Mouse (Mus musculus) CH12.LX (cell line): ENCODE data around the gene Atp1a3. TPM values are rescaled to one million over a fixed set of nuclear protein-coding genes. Genes with fewer than 3 reads are reported as not detected.

Experiments used
- DNase-seq: peaks from one replicate; pipeline ENCODE4 v3.0.0-alpha.2; 2013; ENCODE audit errors: extremely low read depth
- H3K27ac ChIP-seq: 2 replicates; pipeline ENCODE4 v1.5.1; 2012; ENCODE audit warnings: low read depth, mild to moderate bottlenecking, control low read depth, moderate library complexity; ENCODE audit not compliant: insufficient read depth
- H3K27me3 ChIP-seq: replicated peaks from 2 replicates; pipeline ENCODE3; 2012; ENCODE audit warnings: inconsistent platforms
- H3K36me3 ChIP-seq, 2 experiments: replicated peaks in 1 of 2; 2 replicates each; pipeline versions ENCODE3 to v1.6.1; 2012; ENCODE audit warnings: inconsistent platforms in 1 of 2, low read length in 1 of 2, mild to moderate bottlenecking in 1 of 2, mixed read lengths in 1 of 2, moderate library complexity in 1 of 2; ENCODE audit not compliant: control insufficient read depth in 1 of 2, insufficient read depth in 1 of 2
- H3K4me1 ChIP-seq, 2 experiments: 2 replicates each; pipeline ENCODE4 v1.6.1; 2012; ENCODE audit warnings: inconsistent platforms in 1 of 2, moderate library complexity in 1 of 2; ENCODE audit not compliant: insufficient read depth in 2 of 2, control insufficient read depth in 1 of 2
- H3K4me2 ChIP-seq: 2 replicates; pipeline ENCODE4 v1.6.1; 2012; ENCODE audit warnings: low read depth, mild to moderate bottlenecking, control low read depth; ENCODE audit not compliant: poor library complexity, insufficient read depth, severe bottlenecking
- H3K4me3 ChIP-seq, 3 experiments: fragments of 150-350 bp in 1 of 3; sonication (generic) in 1 of 3; replicated peaks in 1 of 3; 2 replicates each; pipeline versions ENCODE3 to v1.5.1; 2011 to 2012; ENCODE audit warnings: low read depth in 2 of 3, low read length in 2 of 3, mild to moderate bottlenecking in 2 of 3, moderate library complexity in 2 of 3, control low read depth in 1 of 3, improper control_type of control experiment in 1 of 3, inconsistent platforms in 1 of 3, mixed read lengths in 1 of 3; ENCODE audit not compliant: poor library complexity in 1 of 3
- H3K79me2 ChIP-seq: replicated peaks from 2 replicates; pipeline ENCODE4 v1.6.1; 2012; ENCODE audit warnings: mild to moderate bottlenecking, moderate library complexity; ENCODE audit not compliant: control insufficient read depth, poor library complexity, insufficient read depth, severe bottlenecking; ENCODE audit errors: extremely low read depth
- H3K9ac ChIP-seq: 2 replicates; pipeline ENCODE4 v1.6.1; 2012; ENCODE audit warnings: low read depth, mild to moderate bottlenecking, control low read depth, moderate library complexity; ENCODE audit not compliant: insufficient read depth
- H3K9me3 ChIP-seq: replicated peaks from 2 replicates; pipeline ENCODE3; 2012; ENCODE audit warnings: low read length, inconsistent platforms, mixed read lengths
- BHLHE40 ChIP-seq: IDR thresholded peaks from 2 replicates; pipeline ENCODE4 v1.6.1; 2011; ENCODE audit warnings: mild to moderate bottlenecking, low read depth, low read length, improper control_type of control experiment
- CHD1 ChIP-seq: IDR thresholded peaks from 2 replicates; pipeline ENCODE4 v1.6.1; 2012; ENCODE audit warnings: low read depth, low read length, improper control_type of control experiment, inconsistent platforms
- CTCF ChIP-seq, 2 experiments: IDR thresholded peaks in 1 of 2; conservative IDR thresholded peaks in 1 of 2; 2 replicates each; pipeline ENCODE4 v1.5.1; 2011 to 2012; ENCODE audit warnings: low read depth in 2 of 2, low read length in 2 of 2, improper control_type of control experiment in 1 of 2, inconsistent platforms in 1 of 2, mild to moderate bottlenecking in 1 of 2, moderate library complexity in 1 of 2
- E2F4 ChIP-seq: IDR thresholded peaks from 2 replicates; pipeline ENCODE4 v1.6.1; 2011; ENCODE audit warnings: low read depth, low read length, improper control_type of control experiment; ENCODE audit not compliant: insufficient replicate concordance
- ELF1 ChIP-seq: IDR thresholded peaks from 2 replicates; pipeline ENCODE4 v1.6.1; 2014; ENCODE audit warnings: low read depth, mild to moderate bottlenecking, inconsistent platforms, low read length, improper control_type of control experiment
- ETS1 ChIP-seq: conservative IDR thresholded peaks from 2 replicates; pipeline ENCODE4 v1.6.1; 2012; ENCODE audit warnings: low read depth, mild to moderate bottlenecking, inconsistent platforms, low read length, improper control_type of control experiment, moderate library complexity
- GABPA ChIP-seq: IDR thresholded peaks from 2 replicates; pipeline ENCODE4 v1.6.1; 2012; ENCODE audit warnings: low read depth, low read length, improper control_type of control experiment, inconsistent platforms; ENCODE audit not compliant: insufficient replicate concordance
- HCFC1 ChIP-seq: IDR thresholded peaks from 2 replicates; pipeline ENCODE4 v1.6.1; 2012; ENCODE audit warnings: low read depth, mild to moderate bottlenecking, inconsistent platforms, low read length, improper control_type of control experiment
- KAT2A ChIP-seq: IDR thresholded peaks from 2 replicates; pipeline ENCODE4 v1.6.1; 2012; ENCODE audit warnings: low read length, improper control_type of control experiment, inconsistent platforms; ENCODE audit not compliant: insufficient replicate concordance
- MAFK ChIP-seq: IDR thresholded peaks from 2 replicates; pipeline ENCODE4 v1.6.1; 2011; ENCODE audit warnings: low read length, improper control_type of control experiment; ENCODE audit not compliant: insufficient replicate concordance
- MAX ChIP-seq: IDR thresholded peaks from 2 replicates; pipeline ENCODE4 v1.6.1; 2011; ENCODE audit warnings: low read length, improper control_type of control experiment
- MAZ ChIP-seq: IDR thresholded peaks from 2 replicates; pipeline ENCODE4 v1.6.1; 2012; ENCODE audit warnings: low read depth, mild to moderate bottlenecking, inconsistent platforms, low read length, improper control_type of control experiment, moderate library complexity
- MEF2A ChIP-seq: IDR thresholded peaks from 2 replicates; pipeline ENCODE4 v1.6.1; 2014; ENCODE audit warnings: low read depth, mild to moderate bottlenecking, inconsistent platforms, low read length, improper control_type of control experiment, borderline replicate concordance
- MXI1 ChIP-seq: IDR thresholded peaks from 2 replicates; pipeline ENCODE4 v1.6.1; 2011; ENCODE audit warnings: mild to moderate bottlenecking, low read depth, low read length, improper control_type of control experiment
- NRF1 ChIP-seq: IDR thresholded peaks from 2 replicates; pipeline ENCODE4 v1.6.1; 2014; ENCODE audit warnings: low read depth, mild to moderate bottlenecking, inconsistent platforms, low read length, improper control_type of control experiment, moderate library complexity
- PAX5 ChIP-seq: IDR thresholded peaks from 2 replicates; pipeline ENCODE4 v1.6.1; 2012; ENCODE audit warnings: low read length, inconsistent platforms, mixed read lengths
- POLR2A ChIP-seq: IDR thresholded peaks from 2 replicates; pipeline ENCODE4 v1.6.1; 2011; ENCODE audit warnings: low read depth, mild to moderate bottlenecking, improper control_type of control experiment, low read length
- POLR2AphosphoS2 ChIP-seq: IDR thresholded peaks from 2 replicates; pipeline ENCODE4 v1.6.1; 2011; ENCODE audit warnings: low read depth, low read length, improper control_type of control experiment
- RAD21 ChIP-seq: IDR thresholded peaks from 2 replicates; pipeline ENCODE4 v1.6.1; 2011; ENCODE audit warnings: low read depth, mild to moderate bottlenecking, low read length, improper control_type of control experiment, moderate library complexity
- SIN3A ChIP-seq: IDR thresholded peaks from 2 replicates; pipeline ENCODE4 v1.6.1; 2012; ENCODE audit warnings: low read length, improper control_type of control experiment, inconsistent platforms
- SMC3 ChIP-seq: IDR thresholded peaks from 2 replicates; pipeline ENCODE4 v1.6.1; 2011; ENCODE audit warnings: low read depth, low read length, improper control_type of control experiment
- TBP ChIP-seq: conservative IDR thresholded peaks from 2 replicates; pipeline ENCODE4 v1.6.1; 2011; ENCODE audit warnings: low read depth, low read length, improper control_type of control experiment
- TCF12 ChIP-seq: IDR thresholded peaks from 2 replicates; pipeline ENCODE4 v1.6.1; 2014; ENCODE audit warnings: low read depth, mild to moderate bottlenecking, inconsistent platforms, low read length, improper control_type of control experiment
- UBTF ChIP-seq: IDR thresholded peaks from 2 replicates; pipeline ENCODE4 v1.6.1; 2012; ENCODE audit warnings: low read depth, mild to moderate bottlenecking, inconsistent platforms, low read length, improper control_type of control experiment, moderate library complexity
- USF1 ChIP-seq: IDR thresholded peaks from 2 replicates; pipeline ENCODE4 v1.6.1; 2014; ENCODE audit warnings: low read depth, mild to moderate bottlenecking, inconsistent platforms, low read length, improper control_type of control experiment
- USF2 ChIP-seq: conservative IDR thresholded peaks from 2 replicates; pipeline ENCODE4 v1.6.1; 2011; ENCODE audit warnings: low read depth, low read length, improper control_type of control experiment
- ZC3H11A ChIP-seq: IDR thresholded peaks from 2 replicates; pipeline ENCODE4 v1.6.1; 2012; ENCODE audit warnings: low read depth, mild to moderate bottlenecking, inconsistent platforms, low read length, improper control_type of control experiment
- ZKSCAN1 ChIP-seq: IDR thresholded peaks from 2 replicates; pipeline ENCODE4 v1.6.1; 2012; ENCODE audit warnings: low read depth, inconsistent platforms, low read length, improper control_type of control experiment, borderline replicate concordance
- dilution Hi-C: fragments of 300-500 bp; cut with MboI; formaldehyde crosslinking; loops from 2 replicates; pipeline ENCODE4 v1.14.3; 2020; ENCODE audit warnings: low sequenced_read_pairs; ENCODE audit not compliant: extremely low pct_unique_long_range_greater_than_20kb, extremely low pct_ligation_motif_present
- in situ Hi-C: fragments of 300-500 bp; cut with MboI; formaldehyde crosslinking; loops from 3 replicates; pipeline ENCODE4 v1.14.3; 2019; ENCODE audit warnings: low sequenced_read_pairs, low pct_ligation_motif_present, low pct_unique_long_range_greater_than_20kb, mixed read lengths
- polyA plus RNA-seq: library from polyadenylated mRNA; unstranded; fragments of >175 nt; gene quantifications from 2 replicates; pipeline ENCODE4 v1.2.1, GENCODE M21; 2012; ENCODE audit warnings: low read depth; ENCODE audit not compliant: insufficient read length
- total RNA-seq, 2 experiments: library from RNA; depleted of rRNA; stranded (reverse); fragments of 300-350 nt in 1 of 2; fragments of >200 nt in 1 of 2; gene quantifications; 2 replicates each; pipeline ENCODE4 v1.2.3; 2012 to 2014

Gene Atp1a3
- total and polyA plus RNA-seq, 3 experiments = 0.17 to 0.24 TPM; not detected in 1

GRCm38 (mm10) chr7:25000711-25001110, 5.0 kb downstream of the Atp1a3 start:
- Histone ChIP-seq H3K27ac (no peak overlapping the region), H3K27me3 (peaks cover 62% of the 10 kb centered on the region), H3K4me1 (peaks cover 7% of the 10 kb centered on the region in 2 experiments; a peak in 3 of 4 replicates), H3K4me3 (no peak overlapping the region), H3K9me3 (no peaks in the 10 kb centered on the region), H3K79me2 (no peaks in the 10 kb centered on the region), H3K9ac (no peak overlapping the region), H3K4me2 (no peak overlapping the region), H3K36me3 (no peaks in the 10 kb centered on the region)
- no peak for DNase-seq
- TF ChIP-seq POLR2AphosphoS2 (no peak), TCF12 (no peak), ETS1 (no peak), SMC3 (no peak), USF1 (no peak), CTCF (conservative IDR thresholded peaks at IDR 0.05 in 1 of 2, IDR thresholded peaks at IDR 0.05 in 1 of 2; ENCODE audit: low read depth in 2 of 2, low read length in 2 of 2) (no peak), TBP (no peak), MEF2A (no peak), USF2 (no peak), CHD1 (no peak), HCFC1 (no peak), MXI1 (no peak), E2F4 (no peak), MAX (no peak), ZKSCAN1 (no peak), SIN3A (no peak), NRF1 (no peak)
- dilution Hi-C loops = no loop called here
- in situ Hi-C loops = no loop called here

GRCm38 (mm10) chr7:25000211-25000610, 5.5 kb downstream of the Atp1a3 start:
- dilution Hi-C loops = no loop called here
- H3K4me2 ChIP-seq = no peak overlapping the region

More at GRCm38 (mm10) chr7:25000211-25000610, 5.5 kb downstream of the Atp1a3 start:
- H3K4me1 ChIP-seq = peaks cover 7% of the 10 kb centered on the region in 2 experiments; a peak in 3 of 4 replicates
- no peaks in the 10 kb centered on the region for H3K79me2 ChIP-seq
- H3K27ac ChIP-seq = no peak overlapping the region
- H3K9ac ChIP-seq = no peak overlapping the region
- H3K4me3 ChIP-seq = no peak overlapping the region
- DNase-seq = no peak
- in situ Hi-C loops = no loop called here
- H3K27me3 ChIP-seq = peaks cover 61% of the 10 kb centered on the region
- no peaks in the 10 kb centered on the region for H3K9me3 ChIP-seq
- TF ChIP-seq MAFK (no peak), RAD21 (no peak), GABPA (no peak), PAX5 (no peak), TCF12 (no peak), HCFC1 (no peak), MXI1 (no peak), ZC3H11A (no peak), USF2 (no peak), NRF1 (no peak), POLR2A (no peak), ELF1 (no peak), KAT2A (no peak), CTCF (conservative IDR thresholded peaks at IDR 0.05 in 1 of 2, IDR thresholded peaks at IDR 0.05 in 1 of 2; ENCODE audit: low read depth in 2 of 2, low read length in 2 of 2) (no peak), MAZ (no peak), SIN3A (no peak), ZKSCAN1 (no peak), UBTF (no peak), BHLHE40 (no peak)
- H3K36me3 ChIP-seq = no peaks in the 10 kb centered on the region
